Mouse (Mus musculus) hematopoietic stem cell, adult 5-6 weeks (primary cell): ENCODE results near the gene Heg1. TPM values are rescaled to one million over a fixed set of nuclear protein-coding genes. Genes with fewer than 3 reads are reported as not detected.
A peak's percentile ranks its signal among the peaks of the same experiment; 100 is the strongest.

ENCODE experiments used
- ATAC-seq, 2 experiments: fragments of 125-278 bp in 1 of 2; replicated peaks in 1 of 2; 2 replicates each; pipeline ENCODE4 v1.8.0; 2016 to 2017; ENCODE audit warnings: inconsistent platforms in 2 of 2, mild to moderate bottlenecking in 2 of 2, moderate number of reproducible peaks in 2 of 2, low read depth in 1 of 2, moderate TSS enrichment in 1 of 2; ENCODE audit not compliant: low FRiP score in 2 of 2, poor library complexity in 2 of 2, severe bottlenecking in 2 of 2, insufficient read depth in 1 of 2, low TSS enrichment in 1 of 2
- total RNA-seq: library from RNA; stranded (forward); fragments of 172-1452, 232-1000 nt; gene quantifications from 2 replicates; pipeline ENCODE4 v1.2.3, GENCODE M21; 2017

Gene Heg1
- total RNA-seq, 1 experiment from 2014 or later = 63.4 TPM

DNA sequence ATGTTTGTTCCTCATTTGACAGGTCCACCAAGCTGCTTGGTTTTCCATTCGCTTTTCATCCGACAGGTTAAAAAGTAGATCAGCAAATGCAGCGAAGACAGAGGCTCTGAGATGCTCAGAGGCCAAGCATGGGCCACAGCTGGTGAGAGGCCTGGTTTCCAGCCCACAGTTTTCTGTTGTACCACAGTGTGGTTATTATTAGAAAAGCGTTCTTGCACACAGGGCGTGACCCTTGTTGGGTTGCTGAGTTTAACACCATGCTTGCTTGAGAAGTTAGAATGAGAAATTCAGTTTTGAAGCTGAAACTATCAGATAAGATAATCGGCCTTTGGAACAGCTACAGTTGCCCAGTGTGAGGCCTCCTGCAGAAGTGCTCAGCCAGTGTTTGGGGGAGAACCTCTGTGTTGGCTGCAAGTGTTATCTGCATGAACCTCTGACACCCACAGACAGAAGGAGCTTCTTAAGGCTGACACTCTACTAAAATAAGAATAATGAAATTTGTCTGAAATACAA lies 48.1 kb downstream of the Heg1 start:
- peak; percentile 22 to 53; a peak in 3 of 4 replicates for ATAC-seq

GRCm38 (mm10) chr16:33732846-33733580 lies 48.8 kb downstream of the Heg1 start:
- no peak for ATAC-seq

DNA sequence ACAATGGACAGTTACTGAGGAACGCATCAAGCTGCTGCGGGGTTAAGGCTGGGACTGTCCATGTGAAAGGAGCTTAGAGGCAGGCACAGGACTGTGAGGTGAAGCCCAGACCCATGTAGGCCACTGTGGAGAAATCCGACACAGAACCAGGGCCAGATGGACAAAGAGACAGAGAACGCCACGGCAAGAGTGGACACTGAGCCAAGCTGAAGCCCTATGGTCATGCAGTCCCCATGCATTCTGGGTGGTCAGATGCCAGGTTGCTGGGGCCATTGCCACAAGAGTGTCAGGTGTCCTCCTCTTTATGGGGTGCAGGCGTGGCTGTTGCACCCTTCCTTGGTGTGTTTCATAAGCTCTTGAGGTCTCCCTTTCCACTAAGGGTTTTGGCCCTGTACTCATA lies 49.7 kb downstream of the Heg1 start:
- no peak for ATAC-seq

GRCm38 (mm10) chr16:33734545-33734944 lies 50.4 kb downstream of the Heg1 start:
- no peak for ATAC-seq

GRCm38 (mm10) chr16:33735238-33735637 lies 51.1 kb downstream of the Heg1 start:
- ATAC-seq = no peak

GRCm38 (mm10) chr16:33735791-33736190 lies 51.6 kb downstream of the Heg1 start:
- no peak for ATAC-seq

GRCm38 (mm10) chr16:33736746-33737145 lies 52.6 kb downstream of the Heg1 start:
- ATAC-seq = no peak

DNA sequence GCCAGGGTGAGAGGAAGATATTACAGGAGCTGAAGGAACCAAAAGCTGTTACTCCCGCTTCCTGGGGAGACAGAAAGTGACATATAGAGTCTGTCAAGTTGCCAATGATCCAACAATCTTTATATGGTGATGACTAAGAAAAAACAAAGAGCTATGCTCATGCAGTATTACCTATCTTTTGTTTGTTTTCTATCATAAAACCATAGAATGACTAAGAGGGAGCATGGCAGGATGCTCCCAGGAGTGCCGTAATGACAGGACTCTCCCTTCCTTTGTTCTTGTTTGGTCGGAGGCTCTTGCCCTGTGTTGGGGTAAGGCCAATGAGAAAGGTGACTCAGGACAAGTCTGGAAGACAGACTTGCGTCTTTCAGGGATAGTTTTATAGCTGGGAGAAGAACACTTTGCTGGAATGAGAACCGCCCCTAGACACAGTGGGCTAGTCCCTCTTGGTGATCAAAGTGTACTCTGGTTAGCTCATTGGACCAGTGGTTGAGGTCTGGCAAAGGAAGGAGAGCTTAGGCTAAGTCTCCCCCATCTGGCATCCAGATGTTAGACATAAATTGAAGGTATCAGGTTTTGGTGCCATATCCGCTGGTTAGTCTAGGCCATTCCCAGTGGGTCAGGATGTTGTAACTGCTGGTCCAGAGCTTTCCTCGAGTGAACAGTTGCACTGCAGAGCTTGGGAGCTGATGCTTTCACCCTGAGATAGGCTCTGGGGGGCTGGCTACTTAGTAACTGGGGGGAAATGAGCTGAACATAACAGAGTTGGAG lies 55.0 kb downstream of the Heg1 start:
- ATAC-seq = no peak

DNA sequence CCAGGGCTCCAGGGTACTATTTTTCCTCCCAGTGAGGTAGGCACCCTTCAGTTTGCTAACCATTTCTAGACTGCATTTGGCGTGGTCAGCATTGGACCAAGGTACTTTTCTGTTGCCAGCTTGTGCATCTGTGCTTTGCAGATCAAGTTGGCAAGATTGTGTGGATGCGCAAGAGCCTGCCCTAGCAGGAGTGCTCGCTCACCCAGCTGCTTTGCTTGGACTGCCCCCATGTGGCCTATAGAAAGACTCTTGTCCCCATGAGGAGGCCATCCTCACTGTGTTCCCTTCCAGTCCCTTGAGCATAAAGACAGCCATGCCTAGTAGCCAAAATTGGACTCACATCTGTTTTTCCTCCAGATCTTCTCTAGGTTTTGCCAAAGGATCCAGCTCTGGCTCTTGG lies 55.6 kb downstream of the Heg1 start:
- peak; percentile 59 to 60; a peak in 2 of 4 replicates for ATAC-seq

DNA sequence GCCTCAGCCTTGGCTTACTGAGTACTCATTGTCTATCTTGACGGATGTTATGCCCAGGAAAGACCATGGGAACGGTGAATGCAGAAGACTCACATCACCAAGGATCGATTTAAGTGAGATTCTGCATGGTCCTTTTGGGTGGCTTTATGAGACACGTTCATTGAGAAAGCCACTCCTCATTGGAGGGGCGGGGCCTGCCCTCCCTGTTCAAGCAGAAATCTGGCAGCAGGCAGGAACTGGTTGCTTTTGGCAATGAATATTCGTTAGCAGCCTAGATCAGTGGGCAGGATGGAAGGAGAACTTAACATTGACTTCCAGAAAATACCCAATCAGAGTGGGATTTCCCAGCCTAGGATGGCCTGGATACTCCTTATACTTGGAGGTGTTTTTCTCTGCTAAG lies 56.2 kb downstream of the Heg1 start:
- no peak for ATAC-seq

GRCm38 (mm10) chr16:33741795-33742194 lies 57.6 kb downstream of the Heg1 start:
- no peak for ATAC-seq

- ATAC-seq = no peak
These were observed 58.1 kb downstream of the Heg1 start for GRCm38 (mm10) chr16:33742233-33742632.

- ATAC-seq = peak; percentile 69 to 76
These were observed 60.7 kb downstream of the Heg1 start for GRCm38 (mm10) chr16:33744622-33745419.

DNA sequence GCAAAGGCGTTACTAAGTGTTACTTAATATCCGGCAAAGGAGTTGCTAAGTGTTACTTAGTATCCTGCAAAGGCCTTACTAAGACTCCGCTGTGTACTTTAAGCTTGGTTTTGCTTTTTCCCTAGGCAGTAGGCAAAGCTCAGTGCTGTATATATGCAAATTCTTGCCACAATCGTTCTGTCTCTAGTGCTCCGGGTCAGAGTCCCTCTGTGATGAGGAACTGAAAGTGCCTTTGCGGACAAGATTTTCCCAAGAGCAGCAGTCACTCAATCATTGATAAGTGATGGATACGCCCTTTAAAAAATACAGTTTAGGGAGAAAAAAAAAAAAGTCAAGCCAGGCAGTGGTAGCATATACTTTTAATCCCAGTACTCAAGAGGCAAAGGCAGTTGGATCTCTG lies 61.3 kb downstream of the Heg1 start:
- ATAC-seq = peak; percentile 43 to 56; a peak in 2 of 4 replicates

- no peak for ATAC-seq
These were observed 62.0 kb downstream of the Heg1 start for GRCm38 (mm10) chr16:33746074-33746676.

GRCm38 (mm10) chr16:33747346-33747954 lies 63.3 kb downstream of the Heg1 start:
- ATAC-seq = no peak

DNA sequence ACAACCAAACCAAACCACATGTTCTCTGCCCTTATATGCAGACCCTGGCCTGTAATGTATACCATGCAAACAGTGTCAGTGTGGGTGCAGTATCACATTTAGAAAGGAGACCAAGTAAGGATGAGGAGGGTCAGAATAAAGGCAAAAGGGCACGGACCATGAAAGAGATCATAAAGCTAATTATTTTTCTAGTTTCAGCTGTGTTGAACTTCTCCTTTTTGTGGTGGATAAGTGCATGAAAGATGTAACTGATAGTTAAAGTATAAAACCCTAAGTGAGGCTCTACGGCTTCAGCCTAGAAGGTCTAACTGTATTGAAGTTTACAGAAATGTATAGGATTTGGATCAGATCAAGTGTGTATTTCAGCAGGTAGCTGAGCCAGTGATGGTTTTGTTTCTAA lies 63.8 kb downstream of the Heg1 start:
- ATAC-seq = no peak
